Mouse (Mus musculus) heart, adult 2 months (tissue): ENCODE results near the gene Exoc2.

ENCODE experiments used
- CTCF ChIP-seq: fragments of 200-600 bp; IDR thresholded peaks from 2 replicates; pipeline ENCODE4 v1.8.1; 2022; ENCODE audit warnings: antibody characterized with exemption, mild to moderate bottlenecking, moderate library complexity
- EP300 ChIP-seq: fragments of 200-500 bp; IDR thresholded peaks from 2 replicates; pipeline ENCODE4 v1.6.1; 2011; ENCODE audit warnings: low read depth, low read length, control low read depth; ENCODE audit not compliant: insufficient read depth
- POLR2A ChIP-seq: fragments of 200-500 bp; IDR thresholded peaks from 2 replicates; pipeline ENCODE4 v1.6.1; 2011; ENCODE audit warnings: mild to moderate bottlenecking, low read depth, low read length, control low read depth; ENCODE audit not compliant: insufficient read depth

DNA sequence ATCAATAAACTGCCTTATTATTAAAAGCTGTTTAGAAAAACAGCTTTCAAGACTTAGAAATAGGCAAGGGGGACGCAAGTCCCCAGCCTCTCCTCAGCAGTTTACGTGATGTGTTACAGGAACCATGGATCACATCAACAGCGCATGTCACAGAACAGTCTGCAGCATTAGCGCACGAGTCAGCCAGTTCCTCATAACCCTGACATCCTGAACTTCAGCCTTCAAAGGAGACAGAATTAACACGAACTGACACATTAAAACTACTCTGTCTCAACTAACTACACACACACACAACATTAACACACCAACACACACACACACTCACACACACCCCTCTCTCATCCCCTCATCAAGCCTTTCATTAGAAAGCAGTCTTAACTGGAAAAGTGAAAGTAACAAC, 139.5 kb downstream of the Exoc2 start:
- TF ChIP-seq POLR2A: no peak
- TF ChIP-seq CTCF: no peak
- no peak for TF ChIP-seq EP300
